Mouse (Mus musculus) heart, adult 2 months (tissue): ENCODE measurements around the gene Ada.

Source experiments
- CTCF ChIP-seq: fragments of 200-600 bp; IDR thresholded peaks from 2 replicates; pipeline ENCODE4 v1.8.1; 2022; ENCODE audit warnings: antibody characterized with exemption, mild to moderate bottlenecking, moderate library complexity
- EP300 ChIP-seq: fragments of 200-500 bp; IDR thresholded peaks from 2 replicates; pipeline ENCODE4 v1.6.1; 2011; ENCODE audit warnings: low read depth, low read length, control low read depth; ENCODE audit not compliant: insufficient read depth
- POLR2A ChIP-seq: fragments of 200-500 bp; IDR thresholded peaks from 2 replicates; pipeline ENCODE4 v1.6.1; 2011; ENCODE audit warnings: mild to moderate bottlenecking, low read depth, low read length, control low read depth; ENCODE audit not compliant: insufficient read depth

DNA sequence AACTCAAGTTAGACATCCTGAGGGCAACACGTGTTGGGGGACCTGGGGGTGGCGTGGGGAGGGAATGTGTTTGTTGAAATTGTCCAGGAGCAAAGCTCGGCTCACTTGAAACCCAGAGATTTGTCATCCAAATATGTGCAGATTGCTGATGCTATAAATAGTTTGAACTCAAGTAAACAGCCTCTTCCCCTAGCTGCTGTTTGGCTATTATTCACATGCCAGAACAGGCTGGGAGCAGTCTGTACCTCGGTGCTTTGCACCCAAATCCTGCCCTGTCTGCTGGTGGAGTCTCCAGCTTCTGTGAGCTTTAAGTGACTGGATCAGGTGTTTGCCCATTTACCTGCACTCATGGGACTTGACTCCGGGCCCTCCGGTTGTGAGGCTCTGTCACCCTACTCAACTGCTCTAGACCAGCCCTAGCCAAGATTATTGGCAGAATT lies 64.3 kb downstream of the Ada start:
- TF ChIP-seq CTCF (peak; percentile 31), POLR2A (peak; percentile 85), EP300 (peak; percentile 89)
